Mouse (Mus musculus) embryo, embryonic 9.5 days (tissue): ENCODE data around the gene Cdr2.
"Not testable (repeated sequence)": the region's sequence is repeated elsewhere in the genome, so short reads cannot be mapped to it uniquely, and the experiment has no call there.

ENCODE experiments used
- DNase-seq: peaks from one replicate; pipeline ENCODE4 v3.0.0-alpha.2; 2017; ENCODE audit errors: extremely low spot score

Gene Cdr2

GRCm38 (mm10) chr7:120910172-120910571 is 71.9 kb downstream of the Cdr2 start:
- DNase-seq = not testable (repeated sequence)
